Mouse (Mus musculus) left cerebral cortex, postnatal 4 days (tissue): ENCODE results near the gene Krtap4-1. TPM values are rescaled to one million over a fixed set of nuclear protein-coding genes. Genes with fewer than 3 reads are reported as not detected.

Experiments
- DNase-seq: peaks from one replicate; pipeline ENCODE4 v3.0.0-alpha.2; 2022
- intact Hi-C: fragments of 180-260 bp; cut with DNase I; formaldehyde crosslinking; loops from one replicate; pipeline ENCODE4 v1.15.1; 2025
- total RNA-seq, 2 experiments: library from RNA; stranded (reverse); gene quantifications; 2 replicates each; pipeline ENCODE4 v1.2.3; 2021

Gene Krtap4-1
- total RNA-seq, 2 experiments from 2014 or later: not detected

DNA sequence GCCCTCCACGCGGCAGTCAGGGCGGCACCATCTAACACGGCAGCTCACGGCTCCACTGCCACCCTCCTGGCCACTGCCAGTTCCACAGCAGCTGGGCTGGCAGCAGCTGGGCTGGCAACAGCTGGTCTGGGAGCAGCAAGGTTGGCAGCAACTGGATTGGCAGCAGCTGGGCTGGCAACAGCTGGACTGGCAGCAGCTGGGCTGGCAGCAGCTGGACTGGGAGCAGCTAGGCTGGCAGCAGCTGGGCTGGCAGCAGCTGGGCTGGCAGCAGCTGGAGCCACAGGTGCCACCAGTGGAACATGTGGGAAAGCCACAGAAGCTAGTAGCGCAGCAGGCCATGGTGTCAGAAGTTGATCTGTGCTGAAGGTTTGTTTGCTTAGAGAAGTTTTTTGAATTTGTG, 37.1 kb downstream of the Krtap4-1 start, which contains the start of gene Krtap1-3:
TSS of gene Krtap1-3 (minus strand) at position 359 of the 400 bp plus-strand sequence.
- DNase-seq: no peak
- intact Hi-C loops: no loop called here

DNA sequence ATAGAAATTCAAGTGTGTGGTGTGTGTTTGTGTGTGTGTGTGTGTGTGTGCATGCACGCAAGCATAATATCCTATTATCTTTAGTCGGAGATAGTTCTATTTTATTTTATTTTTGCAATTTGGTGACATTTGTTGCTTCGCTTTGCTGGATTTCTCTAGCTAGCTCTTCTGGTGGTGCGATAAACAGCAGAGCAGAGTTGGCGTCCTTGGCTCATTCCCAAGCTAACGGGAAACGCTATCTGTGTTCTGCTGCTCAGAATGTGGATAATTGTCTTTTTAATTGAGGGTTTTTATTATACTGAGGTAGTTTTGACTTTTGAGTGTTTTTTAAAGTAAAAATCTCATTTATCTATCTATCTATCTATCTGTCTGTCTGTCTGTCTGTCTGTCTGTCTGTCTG, 42.9 kb downstream of the Krtap4-1 start:
- DNase-seq: no peak

DNA sequence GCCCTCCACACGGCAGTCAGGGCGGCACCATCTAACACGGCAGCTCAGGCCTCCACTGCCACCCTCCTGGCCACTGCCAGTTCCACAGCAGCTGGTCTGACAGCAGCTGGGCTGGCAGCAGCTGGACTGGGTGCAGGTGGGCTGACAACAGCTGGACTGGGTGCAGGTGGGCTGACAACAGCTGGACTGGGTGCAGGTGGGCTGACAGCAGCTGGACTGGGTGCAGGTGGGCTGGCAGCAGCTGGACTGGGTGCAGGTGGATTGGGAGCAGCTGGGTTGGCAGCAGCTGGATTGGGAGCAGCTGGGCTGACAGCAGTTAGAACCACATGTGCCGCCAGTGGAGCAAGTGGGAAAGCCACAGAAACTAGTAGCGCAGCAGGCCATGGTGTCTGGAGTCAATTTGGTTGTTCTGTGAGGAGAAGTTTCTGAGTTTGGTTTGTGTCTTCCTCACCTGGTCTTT, 44.8 kb downstream of the Krtap4-1 start, which contains the start of gene Krtap1-4:
TSS of gene Krtap1-4 (minus strand) at position 410 of the 460 bp plus-strand sequence.
- intact Hi-C loops: no loop called here
- no peak for DNase-seq

More for the DNA sequence above, 42.9 kb downstream of the Krtap4-1 start:
- intact Hi-C loops: no loop called here

DNA sequence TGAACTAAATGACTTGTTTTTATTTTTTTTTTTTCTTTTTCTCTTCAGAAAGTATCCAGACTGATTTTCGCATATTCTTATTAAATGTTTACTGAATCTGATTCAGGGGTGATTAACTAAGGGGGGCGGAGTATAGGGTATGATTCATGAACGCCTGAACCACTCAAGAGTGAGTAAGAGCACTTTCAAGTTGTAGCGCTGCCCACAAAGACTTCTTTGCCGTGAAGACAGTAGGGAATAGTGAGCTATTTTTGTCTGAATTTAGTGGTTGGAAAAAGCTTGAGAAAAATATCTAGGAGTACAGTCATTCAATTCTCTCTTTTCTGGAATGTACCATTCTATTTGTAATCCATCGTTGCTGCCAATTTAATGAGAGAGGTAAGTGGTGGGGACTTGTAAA, 46.5 kb downstream of the Krtap4-1 start:
- intact Hi-C loops: no loop called here
- no peak for DNase-seq

DNA sequence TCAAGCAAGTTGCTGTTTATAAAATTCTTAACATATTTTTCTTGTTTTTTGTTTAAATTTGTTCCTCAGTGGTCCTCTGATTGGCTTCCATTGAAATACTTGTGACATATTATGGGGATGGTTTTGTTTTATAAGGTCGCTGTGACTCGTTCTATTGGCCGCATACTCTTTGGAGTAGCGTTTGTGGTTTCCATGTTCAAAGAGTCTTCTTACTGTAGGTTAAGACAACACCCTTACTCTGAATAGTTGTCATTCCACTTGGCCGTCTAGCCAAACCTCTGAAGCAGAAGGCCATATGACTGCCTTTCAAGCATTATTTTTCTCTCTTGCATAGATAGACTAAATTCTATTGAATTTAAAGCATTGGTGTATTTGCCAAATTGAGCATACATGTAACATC, 47.0 kb downstream of the Krtap4-1 start:
- DNase-seq: no peak
- intact Hi-C loops: no loop called here

DNA sequence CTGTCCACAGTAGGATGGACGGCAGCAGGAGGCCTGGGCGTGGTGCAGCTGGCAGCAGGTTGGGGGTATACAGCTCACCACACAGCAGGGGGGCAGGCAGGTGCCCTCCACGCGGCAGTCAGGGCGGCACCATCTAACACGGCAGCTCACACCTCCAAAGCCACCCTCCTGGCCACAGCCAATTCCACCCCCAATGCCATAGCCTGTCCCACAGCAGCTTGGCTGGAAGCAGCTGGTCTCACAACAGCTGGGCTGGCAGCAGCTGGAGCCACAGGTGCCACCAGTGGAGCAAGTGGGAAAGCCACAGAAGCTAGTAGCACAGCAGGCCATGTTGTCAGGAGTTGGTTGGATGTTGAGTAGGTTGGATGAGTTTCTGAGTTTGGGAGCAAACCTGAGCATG, 47.4 kb downstream of the Krtap4-1 start, which contains the start of gene Krtap1-5:
TSS of gene Krtap1-5 (minus strand) at position 381 of the 400 bp plus-strand sequence.
- DNase-seq: no peak
- intact Hi-C loops: no loop called here

Other genes starting within 250 kb of the Krtap4-1 start
- gene Krt10, start 238.9 kb downstream of the Krtap4-1 start, total RNA-seq: 10 to 100 TPM in 1 of 2 experiments, 1 to 10 TPM in 1; 9.5 to 12.3 TPM
- 1 to 10 TPM; 1.2 to 1.7 TPM for gene Krt12, start 206.0 kb downstream of the Krtap4-1 start, total RNA-seq
- not detected for gene Krt20, start 190.1 kb downstream of the Krtap4-1 start, total RNA-seq
- gene Krt23, start 135.1 kb downstream of the Krtap4-1 start, total RNA-seq: not detected
- gene Krt39, start 106.9 kb downstream of the Krtap4-1 start, total RNA-seq: not detected
- gene Krt40, start 85.1 kb downstream of the Krtap4-1 start, total RNA-seq: not detected
- not detected for gene Krtap3-3, start 77.4 kb downstream of the Krtap4-1 start, total RNA-seq
- gene Krtap3-2, start 71.4 kb downstream of the Krtap4-1 start, total RNA-seq: not detected
- gene Gm11939, start 68.8 kb downstream of the Krtap4-1 start, total RNA-seq: not detected
- not detected for gene Krtap3-1, start 61.6 kb downstream of the Krtap4-1 start, total RNA-seq
- not detected for gene Krtap1-5, start 47.2 kb downstream of the Krtap4-1 start, total RNA-seq
- not detected for gene Krtap1-4, start 44.6 kb downstream of the Krtap4-1 start, total RNA-seq
- not detected for gene Krtap1-3, start 36.9 kb downstream of the Krtap4-1 start, total RNA-seq
- gene Krtap9-3, start 30.1 kb downstream of the Krtap4-1 start, total RNA-seq: not detected
- gene Gm11938, start 24.9 kb downstream of the Krtap4-1 start, total RNA-seq: not detected
- not detected for gene Gm11937, start 18.0 kb downstream of the Krtap4-1 start, total RNA-seq
- not detected for gene Krtap2-4, start 13.4 kb downstream of the Krtap4-1 start, total RNA-seq
- gene Gm11562, start 7.8 kb downstream of the Krtap4-1 start, total RNA-seq: not detected
- gene Krtap4-2, start 6.8 kb upstream of the Krtap4-1 start, total RNA-seq: not detected
- gene Krtap4-7, start 15.9 kb upstream of the Krtap4-1 start, total RNA-seq: not detected
- not detected for gene Gm11555, start 22.0 kb upstream of the Krtap4-1 start, total RNA-seq
- not detected for gene Gm11563, start 30.7 kb upstream of the Krtap4-1 start, total RNA-seq
- gene Krtap4-6, start 37.7 kb upstream of the Krtap4-1 start, total RNA-seq: not detected
- not detected for gene Gm14190, start 62.5 kb upstream of the Krtap4-1 start, total RNA-seq
- not detected for gene Gm14180, start 106.1 kb upstream of the Krtap4-1 start, total RNA-seq
- gene Gm11595, start 144.7 kb upstream of the Krtap4-1 start, total RNA-seq: not detected
- not detected for gene Krtap4-8, start 152.5 kb upstream of the Krtap4-1 start, total RNA-seq
- not detected for gene Krtap4-9, start 157.0 kb upstream of the Krtap4-1 start, total RNA-seq
- not detected for gene Gm11596, start 165.2 kb upstream of the Krtap4-1 start, total RNA-seq
- not detected for gene Gm11569, start 170.7 kb upstream of the Krtap4-1 start, total RNA-seq
- not detected for gene Gm11554, start 176.2 kb upstream of the Krtap4-1 start, total RNA-seq
- not detected for gene Krtap4-13, start 181.7 kb upstream of the Krtap4-1 start, total RNA-seq
- not detected for gene Gm11564, start 187.4 kb upstream of the Krtap4-1 start, total RNA-seq
- gene 2300003K06Rik, start 209.8 kb upstream of the Krtap4-1 start, total RNA-seq: not detected
- not detected for gene Krtap4-16, start 223.4 kb upstream of the Krtap4-1 start, total RNA-seq
- not detected for gene Gm11568, start 229.7 kb upstream of the Krtap4-1 start, total RNA-seq
- gene Gm11559, start 236.2 kb upstream of the Krtap4-1 start, total RNA-seq: not detected
- not detected for gene Krtap9-1, start 245.2 kb upstream of the Krtap4-1 start, total RNA-seq